Mouse (Mus musculus): ENCODE data around the gene Card11.

- TF ChIP-seq FLI1 (IDR thresholded peaks at IDR 0.05; ENCODE audit: low read length) (no peak), GATA1 (IDR thresholded peaks at IDR 0.05; ENCODE audit: borderline replicate concordance, low read length) (no peak)
Measured at GRCm38 (mm10) chr5:140823386-140823785, 177.0 kb downstream of the Card11 start.
